Mouse (Mus musculus) heart, adult 11 months (tissue): ENCODE results near the gene Tnrc6b.

Experiments used
- DNase-seq: peaks from one replicate; pipeline ENCODE4 v3.0.0; 2022

The Tnrc6b gene

GRCm38 (mm10) chr15:80741836-80742235, 30.7 kb downstream of the Tnrc6b start:
- DNase-seq: peak; percentile 64

GRCm38 (mm10) chr15:80742991-80743474, 31.9 kb downstream of the Tnrc6b start:
- DNase-seq: peak; percentile 70

DNA sequence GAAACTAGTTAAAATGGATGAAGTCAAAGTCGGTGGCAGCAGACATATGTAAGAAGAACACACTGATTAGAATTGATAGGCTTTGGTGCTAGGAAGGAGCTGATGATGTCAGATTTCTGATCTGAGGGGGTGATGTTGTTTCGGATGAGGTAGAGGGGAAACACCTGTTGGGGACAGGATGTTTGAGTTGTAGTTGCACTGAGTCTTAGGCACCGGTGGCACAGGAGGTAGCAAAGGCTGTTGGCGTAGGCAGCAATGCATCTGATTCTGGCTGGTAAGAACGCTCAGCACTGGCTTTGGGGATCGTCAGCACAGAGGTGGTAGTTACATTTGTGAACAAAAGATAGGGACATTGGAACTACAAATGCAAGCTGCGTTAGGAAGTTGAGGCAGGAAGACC, 32.5 kb downstream of the Tnrc6b start:
- peak; percentile 83 for DNase-seq

- peak; percentile 11 for DNase-seq
Measured at GRCm38 (mm10) chr15:80744667-80745422, 33.7 kb downstream of the Tnrc6b start.

DNA sequence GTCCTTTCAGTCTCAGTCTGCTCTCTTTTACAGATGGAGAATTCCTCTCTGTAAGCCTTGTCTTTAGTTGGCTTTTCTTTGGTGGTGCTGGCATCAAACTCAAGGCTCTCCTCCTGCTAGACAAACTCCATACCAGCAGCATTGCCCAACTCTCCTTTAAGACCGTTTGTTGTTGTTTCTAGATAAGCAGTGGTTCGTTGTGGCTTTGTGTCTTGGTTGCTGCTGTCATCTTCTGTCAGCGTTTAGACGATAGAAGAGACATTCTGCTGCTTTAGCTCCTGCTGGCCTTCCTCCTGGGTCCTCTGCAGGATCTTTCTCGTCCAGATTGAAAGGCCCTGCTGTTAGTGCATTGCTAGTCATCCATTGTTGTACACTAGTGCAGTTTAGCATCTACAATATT, 37.9 kb downstream of the Tnrc6b start:
- DNase-seq: no peak

- DNase-seq: no peak
Measured at GRCm38 (mm10) chr15:80753351-80753750, 42.2 kb downstream of the Tnrc6b start.

- peak; percentile 52 for DNase-seq
Measured at GRCm38 (mm10) chr15:80754103-80754502, 43.0 kb downstream of the Tnrc6b start.

DNA sequence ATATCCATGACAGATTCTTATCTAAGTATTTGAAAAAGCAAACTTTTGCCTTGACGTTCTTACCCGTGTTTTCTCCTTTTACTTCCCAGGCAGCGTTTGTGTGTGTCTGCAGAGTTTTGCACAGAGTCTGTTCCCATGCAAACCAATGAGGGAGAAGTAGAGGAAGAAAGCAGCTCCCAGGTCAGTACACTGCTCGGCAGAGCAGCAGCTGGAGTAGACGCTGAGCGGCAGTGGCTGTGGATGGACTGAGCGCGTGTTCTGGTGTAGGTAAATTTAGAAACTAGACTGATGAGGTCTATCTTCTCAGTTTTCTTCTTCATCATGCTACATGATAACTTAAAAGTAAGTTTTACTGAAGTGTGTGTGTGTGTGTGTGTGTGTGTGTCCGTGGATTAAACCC, 48.3 kb downstream of the Tnrc6b start:
- peak; percentile 68 for DNase-seq

- DNase-seq: peak; percentile 42
Measured at GRCm38 (mm10) chr15:80760504-80760903, 49.4 kb downstream of the Tnrc6b start.

DNA sequence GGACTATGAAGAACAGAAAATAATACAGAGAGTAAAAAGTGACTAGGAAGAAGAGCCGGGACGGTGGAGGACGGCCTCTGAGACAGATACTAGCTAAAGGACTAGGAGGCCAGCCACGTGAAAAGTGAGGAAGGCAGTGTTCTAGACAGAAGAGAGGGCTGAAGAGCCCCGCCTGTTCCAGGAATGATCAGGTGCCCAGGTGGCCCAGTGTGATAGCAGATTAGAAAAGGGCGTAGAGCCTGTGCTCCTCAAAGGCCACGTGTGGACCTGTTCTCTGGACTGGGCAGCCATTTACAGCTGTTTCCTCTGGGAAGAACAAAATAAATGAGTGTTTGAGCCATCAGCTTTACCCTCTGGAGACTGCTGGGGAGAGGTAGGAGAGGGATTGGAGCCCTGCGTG, 49.8 kb downstream of the Tnrc6b start:
- no peak for DNase-seq

- DNase-seq: no peak
Measured at GRCm38 (mm10) chr15:80762621-80763020, 51.5 kb downstream of the Tnrc6b start.

GRCm38 (mm10) chr15:80764666-80765065, 53.6 kb downstream of the Tnrc6b start:
- DNase-seq: no peak

GRCm38 (mm10) chr15:80765381-80765780, 54.3 kb downstream of the Tnrc6b start:
- peak; percentile 96 for DNase-seq

DNA sequence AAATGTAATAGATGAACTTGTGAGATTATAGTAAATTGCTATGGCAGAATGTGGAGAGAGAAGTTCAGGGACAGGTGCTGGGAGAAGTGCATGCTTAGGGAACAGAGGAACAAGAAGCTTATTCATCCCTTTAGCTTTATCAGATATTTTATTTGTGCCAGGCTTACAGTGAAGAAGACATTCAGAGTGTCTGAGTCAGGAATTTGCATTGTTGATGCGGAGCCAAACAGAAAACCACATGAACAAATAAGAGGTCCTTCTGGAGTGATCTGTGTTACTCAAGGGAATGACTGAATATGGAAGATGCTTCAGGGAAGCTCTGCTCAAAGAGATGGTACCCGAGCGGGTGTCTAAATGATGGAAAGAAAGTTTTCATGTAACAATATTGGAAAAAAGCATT, 57.1 kb downstream of the Tnrc6b start:
- peak; percentile 2 for DNase-seq

DNA sequence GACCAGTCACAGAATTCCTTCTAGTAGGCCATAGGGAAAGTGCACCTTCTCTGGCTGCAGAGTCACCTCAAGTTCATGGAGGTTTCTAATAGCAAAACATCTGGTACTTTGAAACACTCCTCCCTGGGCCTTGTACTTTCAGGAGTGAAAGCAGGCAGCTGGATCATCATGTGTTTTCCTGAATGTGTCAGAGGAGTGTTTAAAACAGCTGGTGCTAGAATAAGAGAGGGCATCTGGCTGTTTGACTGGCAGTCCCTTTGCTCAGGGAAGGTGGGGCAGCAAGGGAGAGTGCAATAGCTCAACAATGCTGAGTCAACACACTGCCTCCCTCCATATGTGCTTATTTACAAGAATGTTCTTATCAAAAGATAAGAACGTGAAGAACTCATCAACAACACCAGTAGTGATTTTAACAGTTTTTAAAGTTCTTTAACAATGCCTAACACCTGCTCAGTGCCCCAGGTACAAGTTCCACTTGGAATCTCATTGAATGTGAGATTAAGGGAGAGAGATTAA, 60.9 kb downstream of the Tnrc6b start:
- no peak for DNase-seq

DNA sequence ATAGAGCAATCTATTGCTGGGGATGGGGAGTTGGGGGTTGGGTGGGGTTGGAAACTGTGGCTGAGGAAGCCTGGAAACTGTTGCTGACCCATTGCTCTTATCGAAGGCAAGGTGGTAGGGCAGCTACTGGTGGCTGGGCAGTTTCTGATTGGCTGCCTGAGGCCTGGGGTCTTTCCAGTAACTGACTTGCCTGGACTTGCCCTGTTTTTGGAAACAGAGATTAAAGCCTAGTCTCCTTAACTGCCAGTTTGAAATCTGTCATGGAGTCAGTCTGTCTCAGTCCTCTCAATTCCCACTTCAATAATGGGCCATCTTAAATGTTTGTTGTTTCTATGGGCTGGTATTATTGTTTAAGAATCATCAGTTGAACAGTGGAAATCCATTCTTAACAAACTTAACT, 63.6 kb downstream of the Tnrc6b start:
- DNase-seq: peak; percentile 24

GRCm38 (mm10) chr15:80779006-80779405, 67.9 kb downstream of the Tnrc6b start:
- DNase-seq: no peak

- peak; percentile 87 for DNase-seq
Measured at GRCm38 (mm10) chr15:80780154-80780751, 69.1 kb downstream of the Tnrc6b start.

GRCm38 (mm10) chr15:80781218-80781806, 70.2 kb downstream of the Tnrc6b start:
- no peak for DNase-seq

GRCm38 (mm10) chr15:80784553-80784971, 73.4 kb downstream of the Tnrc6b start:
- DNase-seq: peak; percentile 86

- no peak for DNase-seq
Measured at GRCm38 (mm10) chr15:80785699-80786098, 74.6 kb downstream of the Tnrc6b start.

DNA sequence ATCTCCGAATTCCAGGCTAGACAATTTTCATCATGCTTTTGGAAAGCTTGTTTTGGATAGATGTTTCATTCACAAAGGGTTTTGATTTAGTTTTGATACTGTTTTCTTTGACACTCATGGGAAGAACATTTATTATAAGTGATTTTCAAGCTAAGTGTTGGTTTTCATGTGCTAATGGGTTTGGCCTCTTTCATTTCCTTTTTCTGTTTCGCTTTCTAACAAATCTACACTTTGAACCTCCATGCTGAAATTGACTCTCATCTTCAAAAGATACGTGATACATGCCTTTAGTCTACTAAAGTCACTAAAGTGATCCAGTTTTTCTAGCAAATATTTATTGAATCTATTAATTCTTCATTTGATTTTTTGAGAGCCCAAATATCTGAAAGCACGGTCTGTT, 76.6 kb downstream of the Tnrc6b start:
- no peak for DNase-seq

- no peak for DNase-seq
Measured at GRCm38 (mm10) chr15:80792556-80792955, 81.4 kb downstream of the Tnrc6b start.

GRCm38 (mm10) chr15:80795076-80795475, 84.0 kb downstream of the Tnrc6b start:
- DNase-seq: no peak
